In genomic region chr9:32727058-32727457, GRCm38 (mm10) we compare ENCODE assay signal across 23 mouse cellular contexts.
DNase-seq lines count a peak whose midpoint lies in the region; ATAC-seq and TF ChIP-seq lines count a peak whose summit lies in the region.
"Had no signal": no experiment of that assay in that cellular context is flagged by ENCODE, and none has a peak within 500 bp of the region (broad histone marks: within the 10 kb centered on the region; RNA-seq: fewer than 3 reads in every experiment).

No protein-coding gene starts in this region.

- peaks cover 63% of the 10 kb centered on the region for H3K36me3 ChIP-seq in heart, adult 2 months (ENCODE audit: control insufficient read depth, insufficient read depth, low read length)
- H3K36me3 ChIP-seq in heart, embryonic 12.5 days = peaks cover 39% of the 10 kb centered on the region
- H3K36me3 ChIP-seq in spleen, adult 2 months (ENCODE audit: control insufficient read depth, insufficient read depth, low read length) = peaks cover 39% of the 10 kb centered on the region
- H3K36me3 ChIP-seq: embryonic facial prominence, embryonic 15.5 days had no signal

- peak; percentile 63 for DNase-seq in CD4-positive, CD25-positive, alpha-beta regulatory T cell, adult 2 months (ENCODE audit: low read depth, low spot score)
- no peak for DNase-seq in heart, adult 2 months
- DNase-seq in spleen, adult 2 months (ENCODE audit: low read depth in 1 of 2, low spot score in 2 of 2) = no peak
- DNase-seq in spleen, postnatal 10 days (ENCODE audit: low spot score in 2 of 2) = no peak
- peak; percentile 62 for DNase-seq in induced T-regulatory cell, adult 2 months (ENCODE audit: low read depth)
- DNase-seq: adrenal gland, adult 2 months; adrenal gland, postnatal 14 days; cerebellum, adult 11 months; cerebellum, adult 2 months; cerebellum, adult 9-11 months; cerebellum, postnatal 25 days; forebrain, postnatal 0 days; gastrocnemius, postnatal 10 days; gastrocnemius, postnatal 36 days; heart, postnatal 10 days; heart, postnatal 4 days had no signal

- 78% methylated on average over 2 of the region's 2 CpGs for WGBS in heart, adult 2 months
- WGBS in heart, embryonic 12.5 days = 91% methylated on average over 2 of the region's 2 CpGs
- WGBS in spleen, adult 2 months = 82% methylated on average over 2 of the region's 2 CpGs

- intact Hi-C loops in heart, adult 2 months (cut with DNase I) = no loop called here

- no peak overlapping the region; the same call in 1 of the 2 replicates for H3K9ac ChIP-seq in heart, adult 2 months (ENCODE audit: low read depth, low read length)
- H3K9ac ChIP-seq in heart, embryonic 12.5 days = no peak overlapping the region
- H3K9ac ChIP-seq: embryonic facial prominence, embryonic 12.5 days; embryonic facial prominence, embryonic 15.5 days; forebrain, postnatal 0 days; hindbrain, embryonic 14.5 days had no signal

- TF ChIP-seq CTCF in heart, adult 2 months (IDR thresholded peaks at IDR 0.05) = no peak
- TF ChIP-seq CTCF in spleen, adult 2 months (IDR thresholded peaks at IDR 0.05; ENCODE audit: extremely low read depth, insufficient read depth, insufficient read length, insufficient replicate concordance) = no peak

- no peak for TF ChIP-seq POLR2A in heart, adult 2 months (IDR thresholded peaks at IDR 0.05; ENCODE audit: insufficient read depth, low read depth, low read length)
- no peak for TF ChIP-seq POLR2A in spleen, adult 2 months (IDR thresholded peaks at IDR 0.05; ENCODE audit: low read depth, low read length)

- TF ChIP-seq EP300 in heart, adult 2 months (IDR thresholded peaks at IDR 0.05; ENCODE audit: insufficient read depth, low read depth, low read length) = no peak

- peaks cover 3% of the 10 kb centered on the region for H3K79me2 ChIP-seq in heart, adult 2 months (replicated peaks; ENCODE audit: control insufficient read depth, insufficient read depth, low read length)

- no peak overlapping the region for H3K4me3 ChIP-seq in heart, adult 2 months
- no peak overlapping the region for H3K4me3 ChIP-seq in heart, embryonic 12.5 days
- H3K4me3 ChIP-seq in spleen, adult 2 months (ENCODE audit: extremely low read depth, insufficient read depth, insufficient read length) = no peak overlapping the region
- H3K4me3 ChIP-seq: embryonic facial prominence, embryonic 12.5 days; embryonic facial prominence, embryonic 15.5 days had no signal

- peak overlapping the region; percentile 38 for H3K27ac ChIP-seq in heart, adult 2 months
- no peak overlapping the region for H3K27ac ChIP-seq in heart, embryonic 12.5 days (ENCODE audit: poor library complexity, severe bottlenecking)
- H3K27ac ChIP-seq in spleen, adult 2 months (ENCODE audit: insufficient read depth, low read length) = peak overlapping the region; percentile 74
- H3K27ac ChIP-seq: embryonic facial prominence, embryonic 12.5 days; embryonic facial prominence, embryonic 15.5 days; hindbrain, embryonic 14.5 days; hindbrain, postnatal 0 days had no signal

- H3K27me3 ChIP-seq in heart, adult 2 months (ENCODE audit: control insufficient read depth, insufficient read depth, low read length) = no peaks in the 10 kb centered on the region
- H3K27me3 ChIP-seq in heart, embryonic 12.5 days (replicated peaks) = no peaks in the 10 kb centered on the region
- no peaks in the 10 kb centered on the region for H3K27me3 ChIP-seq in spleen, adult 2 months (ENCODE audit: control insufficient read depth, insufficient read depth, low read length)
- H3K27me3 ChIP-seq: embryonic facial prominence, embryonic 12.5 days; embryonic facial prominence, embryonic 15.5 days had no signal

- H3K4me2 ChIP-seq in heart, embryonic 12.5 days = no peak overlapping the region
- H3K4me2 ChIP-seq: embryonic facial prominence, embryonic 12.5 days; embryonic facial prominence, embryonic 15.5 days; hindbrain, embryonic 14.5 days had no signal

- no peak for ATAC-seq in CD4-positive, CD25-positive, alpha-beta regulatory T cell, adult 4 months
- no peak for ATAC-seq in heart, embryonic 12.5 days (ENCODE audit: insufficient number of reproducible peaks, low FRiP score)
- ATAC-seq: forebrain, embryonic 14.5 days; forebrain, postnatal 0 days; hindbrain, postnatal 0 days had no signal

- H3K4me1 ChIP-seq in heart, adult 2 months (ENCODE audit: control insufficient read depth, insufficient read depth, low read length) = peaks cover 46% of the 10 kb centered on the region
- peaks cover 20% of the 10 kb centered on the region for H3K4me1 ChIP-seq in heart, embryonic 12.5 days (replicated peaks)
- peaks cover 42% of the 10 kb centered on the region; the same call in 1 of the 2 replicates for H3K4me1 ChIP-seq in spleen, adult 2 months (ENCODE audit: control insufficient read depth, insufficient read depth, insufficient read length)
- H3K4me1 ChIP-seq: embryonic facial prominence, embryonic 15.5 days had no signal

- H3K9me3 ChIP-seq in heart, embryonic 12.5 days (replicated peaks) = no peaks in the 10 kb centered on the region
- H3K9me3 ChIP-seq: embryonic facial prominence, embryonic 12.5 days; embryonic facial prominence, embryonic 15.5 days had no signal

Comparison
In these comparisons a context has a peak if more than half of its experiments do, and no peak if none do; other contexts are left out.
1. DNase-seq: peak in CD4-positive, CD25-positive, alpha-beta regulatory T cell, adult 2 months (single experiment) and induced T-regulatory cell, adult 2 months (single experiment); none in heart, adult 2 months (0 of 2), spleen, adult 2 months (0 of 2) and spleen, postnatal 10 days (0 of 2).